In the genomic region with DNA sequence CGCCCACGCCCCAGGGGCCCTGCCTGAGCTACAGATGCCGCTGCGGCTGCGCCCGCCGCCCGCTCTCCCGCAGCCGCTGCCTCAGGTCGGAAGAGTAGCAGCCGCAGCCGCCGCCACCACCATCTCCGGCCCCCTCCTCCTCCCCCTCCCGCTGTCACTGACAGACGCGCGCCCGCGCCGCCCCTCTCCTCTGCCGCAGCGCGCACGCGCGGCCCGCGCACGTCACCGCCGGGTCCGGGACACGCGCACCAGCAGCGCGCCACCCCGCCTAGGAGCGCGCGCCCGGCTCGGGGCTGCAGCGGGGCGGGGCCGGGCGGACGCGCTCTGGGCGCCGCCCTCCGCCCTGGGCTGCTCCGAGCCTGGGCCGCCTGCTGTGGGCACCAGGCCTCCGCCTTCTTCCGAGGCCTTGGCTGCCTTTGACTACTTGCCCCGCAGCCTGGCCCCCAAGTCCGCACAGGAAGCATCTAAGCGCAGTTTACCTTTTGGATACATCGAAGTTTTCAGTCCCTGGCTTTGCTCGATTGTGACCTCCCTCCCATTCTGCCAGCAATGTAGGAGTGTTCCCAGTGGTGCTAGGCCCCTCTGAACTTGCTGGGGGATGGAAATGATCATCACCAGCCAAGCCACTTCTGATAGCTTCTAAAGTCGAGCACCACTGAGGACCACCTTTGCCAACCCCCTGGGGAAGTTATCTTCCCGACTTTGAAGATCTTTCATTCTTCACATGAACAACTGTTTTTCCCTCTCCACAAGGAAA, we compare ENCODE assay signal across 8 mouse cellular contexts. TPM values are rescaled to one million over a fixed set of nuclear protein-coding genes. Genes with fewer than 3 reads are reported as not detected.
A peak's percentile ranks its signal among the peaks of the same experiment; 100 is the strongest.
DNase-seq lines count a peak whose midpoint lies in the region; ATAC-seq lines count a peak whose summit lies in the region.

Adcy9 (minus strand) TSS at position 201 of the 757 bp plus-strand sequence.

- peaks cover 11% of the 10 kb centered on the region for H3K27me3 ChIP-seq in embryonic facial prominence, embryonic 11.5 days (ENCODE audit: control insufficient read depth, insufficient read depth, low read length)
- H3K27me3 ChIP-seq in limb, embryonic 11.5 days (ENCODE audit: control insufficient read depth, insufficient read depth, low read length): peaks cover 17% of the 10 kb centered on the region
- peaks cover 18% of the 10 kb centered on the region for H3K27me3 ChIP-seq in midbrain, embryonic 13.5 days

- H3K27ac ChIP-seq in embryonic facial prominence, embryonic 11.5 days (replicated peaks; ENCODE audit: low read depth, low read length): no peak within 1 kb of the TSS
- H3K27ac ChIP-seq in limb, embryonic 11.5 days (replicated peaks; ENCODE audit: low read depth, low read length): no peak within 1 kb of the TSS
- peak within 1 kb of the TSS; percentile 87 for H3K27ac ChIP-seq in midbrain, embryonic 13.5 days

- H3K9me3 ChIP-seq in embryonic facial prominence, embryonic 11.5 days (replicated peaks; ENCODE audit: control insufficient read depth, low read length): no peaks in the 10 kb centered on the region
- H3K9me3 ChIP-seq in limb, embryonic 11.5 days (ENCODE audit: control insufficient read depth, low read length): no peaks in the 10 kb centered on the region
- no peaks in the 10 kb centered on the region for H3K9me3 ChIP-seq in midbrain, embryonic 13.5 days

- peak within 1 kb of the TSS; percentile 63 for H3K9ac ChIP-seq in embryonic facial prominence, embryonic 11.5 days (replicated peaks; ENCODE audit: low read length)
- peak within 1 kb of the TSS; percentile 62 for H3K9ac ChIP-seq in limb, embryonic 11.5 days (ENCODE audit: low read length)
- H3K9ac ChIP-seq in midbrain, embryonic 13.5 days (replicated peaks): peak within 1 kb of the TSS; percentile 86

- under 1% methylated on average over 29 of the region's 64 CpGs for WGBS in embryonic facial prominence, embryonic 11.5 days
- WGBS in limb, embryonic 11.5 days: under 1% methylated on average over 49 of the region's 64 CpGs
- under 1% methylated on average over 58 of the region's 64 CpGs for WGBS in midbrain, embryonic 13.5 days

- H3K4me3 ChIP-seq in embryonic facial prominence, embryonic 11.5 days (ENCODE audit: low read depth, low read length): peak within 1 kb of the TSS; percentile 78
- H3K4me3 ChIP-seq in limb, embryonic 11.5 days (ENCODE audit: low read depth, low read length): peak within 1 kb of the TSS; percentile 65
- H3K4me3 ChIP-seq in midbrain, embryonic 13.5 days (replicated peaks): peak within 1 kb of the TSS; percentile 89

- peak within 1 kb of the TSS; percentile 98 for H3K4me2 ChIP-seq in embryonic facial prominence, embryonic 11.5 days (ENCODE audit: low read depth, low read length)
- peak within 1 kb of the TSS; percentile 98 for H3K4me2 ChIP-seq in limb, embryonic 11.5 days (ENCODE audit: low read depth, severe bottlenecking)
- peak within 1 kb of the TSS; percentile 86 for H3K4me2 ChIP-seq in midbrain, embryonic 13.5 days (replicated peaks)

- H3K4me1 ChIP-seq in embryonic facial prominence, embryonic 11.5 days (ENCODE audit: control insufficient read depth, insufficient read depth, low read length): peaks cover 5% of the 10 kb centered on the region; the same call in 1 of the 2 replicates
- peaks cover 5% of the 10 kb centered on the region; the same call in 1 of the 2 replicates for H3K4me1 ChIP-seq in limb, embryonic 11.5 days (ENCODE audit: control insufficient read depth, insufficient read depth, low read length)
- H3K4me1 ChIP-seq in midbrain, embryonic 13.5 days (replicated peaks): peaks cover 39% of the 10 kb centered on the region

- peak; percentile 89 for ATAC-seq in embryonic facial prominence, embryonic 11.5 days (replicated peaks; ENCODE audit: insufficient number of reproducible peaks, low FRiP score, low TSS enrichment, low read depth)
- ATAC-seq in limb, embryonic 11.5 days (ENCODE audit: insufficient number of reproducible peaks, low FRiP score, low TSS enrichment, low read depth): peak; percentile 83
- ATAC-seq in midbrain, embryonic 13.5 days: peak; percentile 90

- no peaks in the 10 kb centered on the region for H3K36me3 ChIP-seq in embryonic facial prominence, embryonic 11.5 days (replicated peaks; ENCODE audit: control insufficient read depth, insufficient read depth, low read depth, low read length)
- H3K36me3 ChIP-seq in limb, embryonic 11.5 days (ENCODE audit: control insufficient read depth, insufficient read depth, low read length): no peaks in the 10 kb centered on the region
- no peaks in the 10 kb centered on the region for H3K36me3 ChIP-seq in midbrain, embryonic 13.5 days

- DNase-seq in 3134 (ENCODE audit: extremely low read depth, insufficient read length, low spot score): peak; percentile 78
- peak; percentile 95 for DNase-seq in adrenal gland, postnatal 25 days
- DNase-seq in embryonic facial prominence, embryonic 11.5 days (ENCODE audit: low spot score): peak; percentile 91
- DNase-seq in heart, adult 11 months: peak; percentile 100
- DNase-seq in kidney, adult 18-20 months: peak; percentile 93
- DNase-seq in limb, embryonic 11.5 days (ENCODE audit: low spot score): peak; percentile 86
- DNase-seq in spleen, adult 12 weeks (ENCODE audit: low spot score): peak; percentile 71

RNA-seq across cellular contexts. Expression of gene Adcy9, which starts in this region (rescaled TPM):
- total RNA-seq in adrenal gland, postnatal 25 days (2021): 59.2 and 85.6 TPM in 2 replicates
- 0.67 and 0.75 TPM in 2 replicates for polyA plus RNA-seq in embryonic facial prominence, embryonic 11.5 days (2014; fragmentation: Nextera tagmentation; extraction: Ambion mirVana)
- polyA plus RNA-seq in limb, embryonic 11.5 days (2014; fragmentation: Nextera tagmentation; extraction: Ambion mirVana): 0.77 and 0.93 TPM in 2 replicates
- polyA plus RNA-seq in midbrain, embryonic 13.5 days (2015; fragmentation: Nextera tagmentation; extraction: Ambion mirVana): 2.4 and 2.8 TPM in 2 replicates

Comparison
In these comparisons a context has a peak if more than half of its experiments do, and no peak if none do; other contexts are left out.
1. Peak in DNase-seq, ATAC-seq, H3K4me3 ChIP-seq, H3K9ac ChIP-seq and H3K4me2 ChIP-seq in embryonic facial prominence, embryonic 11.5 days; RNA of the gene not detected or under 1 TPM.
2. Peak in DNase-seq, ATAC-seq, H3K4me3 ChIP-seq, H3K9ac ChIP-seq and H3K4me2 ChIP-seq in limb, embryonic 11.5 days; RNA of the gene not detected or under 1 TPM.